Mouse (Mus musculus) cerebellum, adult 11 months (tissue): ENCODE data around the gene Col1a2.

Experiments used
- DNase-seq: peaks from one replicate; pipeline ENCODE4 v3.0.0; 2022

The Col1a2 gene

GRCm38 (mm10) chr6:4504603-4505131, at the start of gene Col1a2:
TSS of gene Col1a2 (plus strand) at chr6:4504814.
- no peak for DNase-seq

GRCm38 (mm10) chr6:4455518-4455917, 49.1 kb upstream of the Col1a2 start:
- no peak for DNase-seq

GRCm38 (mm10) chr6:4455961-4456617, 48.5 kb upstream of the Col1a2 start:
- DNase-seq: no peak

- DNase-seq: no peak
Measured at GRCm38 (mm10) chr6:4456691-4457447, 47.7 kb upstream of the Col1a2 start.

- DNase-seq: no peak
Measured at GRCm38 (mm10) chr6:4457555-4457996, 47.0 kb upstream of the Col1a2 start.

- no peak for DNase-seq
Measured at GRCm38 (mm10) chr6:4465320-4465719, 39.3 kb upstream of the Col1a2 start.

- DNase-seq: no peak
Measured at GRCm38 (mm10) chr6:4483577-4483936, 21.1 kb upstream of the Col1a2 start.

GRCm38 (mm10) chr6:4483937-4484601, 20.5 kb upstream of the Col1a2 start:
- DNase-seq: no peak

- no peak for DNase-seq
Measured at GRCm38 (mm10) chr6:4488349-4488748, 16.3 kb upstream of the Col1a2 start.

GRCm38 (mm10) chr6:4488966-4489365, 15.6 kb upstream of the Col1a2 start:
- DNase-seq: no peak

- no peak for DNase-seq
Measured at GRCm38 (mm10) chr6:4489366-4490245, 15.0 kb upstream of the Col1a2 start.

- DNase-seq: no peak
Measured at GRCm38 (mm10) chr6:4493666-4494065, 10.9 kb upstream of the Col1a2 start.

- no peak for DNase-seq
Measured at GRCm38 (mm10) chr6:4496428-4496827, 8.2 kb upstream of the Col1a2 start.

- no peak for DNase-seq
Measured at GRCm38 (mm10) chr6:4503106-4503505, 1.5 kb upstream of the Col1a2 start.

- no peak for DNase-seq
Measured at GRCm38 (mm10) chr6:4505158-4505997, 764 bp downstream of the Col1a2 start.

- DNase-seq: no peak
Measured at GRCm38 (mm10) chr6:4506106-4506505, 1.5 kb downstream of the Col1a2 start.

- DNase-seq: no peak
Measured at GRCm38 (mm10) chr6:4506791-4507190, 2.2 kb downstream of the Col1a2 start.

- no peak for DNase-seq
Measured at GRCm38 (mm10) chr6:4507323-4507722, 2.7 kb downstream of the Col1a2 start.

- DNase-seq: no peak
Measured at GRCm38 (mm10) chr6:4508279-4508678, 3.7 kb downstream of the Col1a2 start.

- no peak for DNase-seq
Measured at GRCm38 (mm10) chr6:4509395-4509794, 4.8 kb downstream of the Col1a2 start.

GRCm38 (mm10) chr6:4514671-4515070, 10.1 kb downstream of the Col1a2 start:
- no peak for DNase-seq

- DNase-seq: no peak
Measured at GRCm38 (mm10) chr6:4521031-4521430, 16.4 kb downstream of the Col1a2 start.
